Mouse (Mus musculus) urinary bladder, postnatal 10 days (tissue): ENCODE measurements around the gene Heatr6.

ENCODE experiments used
- DNase-seq: peaks from one replicate; pipeline ENCODE4 v3.0.0; 2022; ENCODE audit warnings: low spot score

The Heatr6 gene

GRCm38 (mm10) chr11:83802166-83802565, 48.7 kb downstream of the Heatr6 start:
- no peak for DNase-seq

- no peak for DNase-seq
These were observed 49.1 kb downstream of the Heatr6 start for GRCm38 (mm10) chr11:83802581-83802980.

GRCm38 (mm10) chr11:83810441-83810840, 56.9 kb downstream of the Heatr6 start:
- DNase-seq, result no peak

- DNase-seq, result no peak
These were observed 61.7 kb downstream of the Heatr6 start for GRCm38 (mm10) chr11:83815191-83815590.

GRCm38 (mm10) chr11:83815628-83816027, 62.1 kb downstream of the Heatr6 start:
- no peak for DNase-seq

- no peak for DNase-seq
These were observed 63.6 kb downstream of the Heatr6 start for GRCm38 (mm10) chr11:83817048-83817447.

- DNase-seq, result no peak
These were observed 64.5 kb downstream of the Heatr6 start for GRCm38 (mm10) chr11:83817994-83818393.

GRCm38 (mm10) chr11:83818591-83819127, 65.2 kb downstream of the Heatr6 start:
- DNase-seq, result no peak

GRCm38 (mm10) chr11:83819806-83820483, 66.4 kb downstream of the Heatr6 start:
- no peak for DNase-seq

GRCm38 (mm10) chr11:83826142-83826541, 72.6 kb downstream of the Heatr6 start:
- DNase-seq, result no peak

- no peak for DNase-seq
These were observed 75.2 kb downstream of the Heatr6 start for GRCm38 (mm10) chr11:83828553-83829142.

GRCm38 (mm10) chr11:83832389-83832788, 78.9 kb downstream of the Heatr6 start:
- DNase-seq, result no peak
